Mouse (Mus musculus): ENCODE results near the gene Nadsyn1.

DNA sequence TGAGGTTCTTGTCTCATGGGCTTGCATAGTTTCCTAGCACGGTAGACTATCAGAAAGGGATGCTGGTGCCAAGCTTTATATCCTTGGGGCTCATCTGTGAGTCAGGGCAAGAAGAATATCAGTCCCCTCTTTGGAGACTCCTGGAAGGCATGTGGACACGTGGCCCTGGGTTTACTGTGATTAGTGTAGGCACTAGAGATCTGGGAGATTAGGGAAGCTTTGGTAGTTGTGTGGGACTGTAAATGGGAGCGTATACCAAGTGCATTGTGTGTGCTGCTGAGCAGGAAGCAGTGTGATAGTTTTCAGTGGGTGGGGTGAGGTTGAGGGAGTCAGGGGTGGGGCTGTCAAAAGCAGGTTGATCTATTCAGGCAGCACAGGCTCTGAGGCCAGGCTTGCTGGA, 12.3 kb upstream of the Nadsyn1 start:
- TF ChIP-seq POLR2A (IDR thresholded peaks at IDR 0.05; ENCODE audit: low read depth, low read length), result no peak
- TF ChIP-seq CTCF (IDR thresholded peaks at IDR 0.05; ENCODE audit: extremely low read depth, insufficient read depth, insufficient read length, insufficient replicate concordance), result no peak
